Mouse (Mus musculus) cerebellum, adult 11 months (tissue): ENCODE measurements around the gene Tbx10.
"Not testable (repeated sequence)": the region's sequence is repeated elsewhere in the genome, so short reads cannot be mapped to it uniquely, and the experiment has no call there.

ENCODE experiments used
- DNase-seq: peaks from one replicate; pipeline ENCODE4 v3.0.0; 2022

Tbx10 gene

DNA sequence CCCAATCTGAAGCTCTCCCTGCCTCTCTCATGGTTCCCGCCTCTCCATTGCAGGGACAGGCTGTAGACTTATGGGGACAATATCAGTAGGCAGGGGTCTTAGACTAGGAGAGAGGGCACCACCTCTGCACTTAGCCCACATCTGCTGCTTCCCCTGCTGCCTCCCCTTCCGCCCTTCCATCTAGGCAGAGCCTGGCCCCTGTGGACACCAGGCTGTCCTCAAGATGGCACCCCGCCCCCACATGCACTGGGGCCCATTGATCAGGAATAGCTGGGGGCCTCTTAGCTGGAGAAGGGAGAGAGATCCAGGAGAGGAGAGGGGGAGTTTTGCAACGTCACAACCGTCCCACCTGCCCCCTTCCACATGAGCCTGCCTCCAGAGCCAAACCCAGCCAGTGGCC is at the start of gene Tbx10:
Gene Tbx10 (plus strand): TSS at position 337 of the 400 bp plus-strand sequence.
- no peak for DNase-seq

DNA sequence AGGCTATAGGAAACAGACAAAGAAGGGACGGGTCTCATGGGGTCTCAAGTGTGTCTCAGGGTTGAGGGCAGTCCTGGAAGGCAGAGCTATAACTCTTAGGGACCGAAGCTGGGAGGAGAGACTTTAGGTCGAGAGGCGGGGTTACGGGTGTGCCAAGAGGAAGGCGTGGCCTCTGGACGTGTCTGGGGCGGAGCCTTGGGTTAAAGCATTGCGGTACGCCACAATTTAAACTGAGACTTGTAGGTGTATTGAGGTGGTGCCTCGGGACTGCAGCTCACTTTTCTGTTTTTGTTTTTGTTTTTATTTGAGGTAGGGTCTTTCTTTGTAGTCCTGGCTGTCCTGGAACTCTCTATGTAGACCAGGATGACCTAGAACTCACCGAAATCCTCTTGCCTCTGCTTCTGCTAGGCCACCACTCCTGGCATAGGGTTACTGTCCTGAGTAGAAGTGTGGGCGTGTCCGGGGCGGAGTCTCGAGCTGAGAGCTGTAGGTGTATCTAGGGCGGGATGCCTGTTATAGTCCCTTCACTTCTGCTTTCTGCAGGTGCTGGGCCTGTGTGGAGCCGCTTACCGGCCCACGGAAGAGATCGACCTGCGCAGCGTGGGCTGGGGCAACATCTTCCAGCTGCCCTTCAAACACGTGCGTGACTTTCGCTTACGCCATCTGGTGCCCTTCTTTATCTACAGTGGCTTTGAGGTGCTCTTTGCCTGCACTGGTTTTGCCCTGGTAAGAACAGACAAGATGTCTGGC is 49.4 kb upstream of the Tbx10 start:
- DNase-seq = no peak

DNA sequence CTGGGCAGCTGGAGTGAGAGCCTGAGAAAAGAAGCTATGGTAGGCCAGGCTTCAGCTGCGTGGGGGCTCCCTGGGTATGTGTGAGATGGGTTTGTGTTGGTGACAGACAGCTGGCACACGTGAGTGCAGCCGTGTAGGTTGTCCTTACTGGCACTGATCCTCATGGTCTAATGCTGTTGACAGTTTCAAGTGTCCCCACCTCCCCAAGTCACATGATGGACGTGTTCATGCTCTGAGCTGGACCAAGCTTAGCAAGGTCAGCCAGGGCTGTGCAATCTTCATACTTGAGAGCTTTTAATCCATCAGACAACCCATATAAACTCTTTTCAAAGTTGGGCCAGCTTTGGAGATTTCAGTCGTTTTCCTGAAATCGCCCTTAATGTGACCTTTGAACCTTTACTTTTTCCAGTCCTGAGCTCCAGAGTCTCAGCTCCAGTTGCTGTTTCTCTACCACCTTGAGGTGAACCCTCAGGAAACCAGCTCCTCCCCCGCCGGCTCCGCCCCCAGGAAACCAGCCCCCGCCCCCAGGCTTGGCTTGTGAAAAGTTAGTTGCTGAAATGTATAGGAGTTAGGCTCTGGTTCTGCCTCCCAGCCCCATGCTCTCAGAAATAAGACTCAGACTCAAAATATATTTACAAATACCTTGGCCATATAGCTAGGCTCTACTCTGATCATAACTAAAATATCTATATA is 46.5 kb upstream of the Tbx10 start:
- DNase-seq = no peak

DNA sequence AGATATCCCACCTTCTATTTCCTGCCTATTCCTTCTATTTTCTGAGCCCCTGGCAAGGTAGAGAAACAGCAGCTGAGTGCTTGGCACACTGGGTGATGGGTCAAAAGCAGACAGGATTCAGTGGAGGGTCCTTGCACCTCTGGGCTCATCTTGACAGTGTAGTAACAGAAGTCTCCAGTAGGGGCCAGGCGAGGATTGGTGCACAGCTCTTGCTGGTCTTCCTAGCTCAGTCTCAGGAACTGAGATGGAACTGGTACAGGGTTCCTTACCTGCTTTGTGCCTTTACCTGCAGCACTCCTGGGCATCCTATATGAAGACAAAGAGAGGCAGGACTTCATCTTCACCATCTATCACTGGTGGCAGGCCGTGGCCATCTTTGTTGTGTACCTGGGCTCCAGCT is 45.8 kb upstream of the Tbx10 start:
- peak; percentile 51 for DNase-seq

DNA sequence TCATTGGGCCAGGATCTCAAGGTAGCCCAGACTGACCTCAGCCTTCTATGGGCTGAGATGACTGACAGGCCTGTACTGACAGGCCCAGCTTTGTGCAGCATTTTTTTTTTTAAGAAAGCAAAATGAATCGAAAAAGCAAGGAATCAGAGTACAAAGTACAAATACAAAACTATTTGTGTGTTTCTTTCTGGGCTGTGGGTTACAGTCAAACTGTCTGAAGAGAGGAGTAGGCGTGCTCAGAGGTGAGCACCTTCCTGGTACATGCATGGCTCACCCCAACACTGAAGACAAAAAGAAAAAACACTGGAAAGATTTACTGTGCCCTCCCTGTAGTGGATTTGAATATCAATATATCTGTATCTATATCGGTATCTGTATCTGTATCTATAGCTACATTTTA is 44.7 kb upstream of the Tbx10 start:
- DNase-seq = no peak

DNA sequence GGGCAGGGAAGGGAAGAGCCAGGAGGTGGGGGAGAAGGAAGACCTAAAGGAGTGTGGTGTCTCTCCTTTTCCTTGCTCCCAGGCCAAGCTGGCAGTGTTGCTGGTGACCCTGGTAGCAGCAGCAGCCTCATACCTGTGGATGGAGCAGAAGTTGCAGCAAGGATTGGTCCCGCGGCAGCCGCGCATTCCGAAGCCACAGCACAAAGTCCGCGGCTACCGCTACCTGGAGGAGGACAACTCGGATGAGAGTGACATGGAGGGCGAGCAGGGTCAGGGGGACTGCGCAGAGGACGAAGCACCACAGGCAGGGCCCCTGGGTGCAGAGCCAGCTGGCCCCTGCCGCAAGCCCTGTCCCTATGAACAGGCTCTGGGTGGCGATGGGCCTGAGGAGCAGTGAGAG is 44.0 kb upstream of the Tbx10 start:
- DNase-seq = no peak

DNA sequence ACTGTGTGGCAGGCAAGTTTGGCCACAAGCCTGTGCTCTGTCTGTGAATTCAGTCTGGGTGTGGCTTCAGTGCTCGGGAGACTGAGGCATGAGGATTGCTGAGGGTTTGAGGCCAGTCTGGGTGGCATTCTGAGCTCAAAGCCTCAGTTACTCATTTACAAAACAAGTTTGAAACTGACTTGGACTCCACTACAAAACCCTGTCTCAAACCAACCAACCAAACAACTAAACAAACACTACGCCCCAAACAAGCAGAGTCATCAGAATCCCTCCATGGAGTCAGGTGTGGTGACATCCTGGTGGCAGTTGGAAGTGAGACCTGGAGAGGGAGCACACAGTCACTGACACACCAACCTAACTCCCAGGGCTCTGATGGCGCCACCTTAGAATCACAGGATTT is 42.2 kb upstream of the Tbx10 start:
- DNase-seq = no peak

DNA sequence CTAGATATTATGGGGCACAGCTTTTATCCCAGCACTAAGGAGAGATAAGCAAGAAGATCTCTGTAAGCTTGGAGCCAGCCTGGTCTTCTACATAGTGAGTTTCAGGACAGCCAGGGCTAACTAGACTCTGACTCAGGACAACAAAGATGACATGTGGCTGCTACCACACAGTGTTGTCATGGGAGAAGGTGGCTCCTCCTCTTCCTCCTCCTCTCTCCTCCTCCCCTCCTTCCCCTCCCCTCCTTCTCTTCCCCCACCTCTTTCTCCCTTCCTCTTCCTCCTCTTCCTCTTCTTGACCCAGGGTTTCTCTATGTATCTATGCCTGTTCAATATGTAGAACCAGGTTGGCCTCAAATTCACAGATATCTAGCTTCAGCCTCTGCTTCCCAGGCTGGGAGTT is 41.1 kb upstream of the Tbx10 start:
- DNase-seq = no peak

DNA sequence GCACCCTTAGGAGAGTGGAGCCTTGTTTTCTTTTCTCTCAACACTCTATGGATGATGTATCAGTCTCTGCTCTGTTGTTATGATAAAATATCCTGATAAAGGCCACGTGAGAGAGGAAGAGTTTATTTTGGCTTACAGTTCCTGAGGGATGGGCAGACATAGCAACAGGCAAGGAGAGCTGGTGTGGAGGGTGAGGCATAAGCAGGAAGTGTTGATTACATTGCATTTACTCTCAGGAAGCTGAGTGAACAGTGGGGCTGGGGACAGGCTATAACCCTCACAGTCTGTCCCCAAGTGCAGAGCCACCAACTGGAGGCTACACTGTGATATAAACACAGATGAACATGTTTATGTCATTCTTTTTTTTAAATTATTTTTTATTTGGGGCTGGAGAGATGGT is 40.5 kb upstream of the Tbx10 start:
- no peak for DNase-seq

DNA sequence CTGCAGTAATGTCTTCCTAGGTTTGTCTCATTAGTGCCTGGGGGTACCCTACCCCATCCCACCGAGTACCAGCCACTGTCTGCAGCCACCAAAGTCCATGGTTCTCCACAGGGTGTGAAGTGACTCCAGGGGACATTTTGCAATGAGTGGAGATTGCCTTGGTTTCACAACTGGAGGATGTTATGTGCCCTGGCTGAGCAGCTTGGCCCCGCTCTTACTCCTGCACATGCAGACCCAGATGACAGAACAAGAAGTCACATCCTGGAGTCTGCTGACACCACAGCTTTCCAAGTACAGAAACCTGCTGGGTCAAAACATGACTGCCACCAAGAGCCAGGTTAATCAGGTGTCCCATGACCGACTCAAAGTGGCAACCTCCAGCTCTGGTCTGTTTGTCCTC is 37.5 kb upstream of the Tbx10 start:
- DNase-seq = no peak

DNA sequence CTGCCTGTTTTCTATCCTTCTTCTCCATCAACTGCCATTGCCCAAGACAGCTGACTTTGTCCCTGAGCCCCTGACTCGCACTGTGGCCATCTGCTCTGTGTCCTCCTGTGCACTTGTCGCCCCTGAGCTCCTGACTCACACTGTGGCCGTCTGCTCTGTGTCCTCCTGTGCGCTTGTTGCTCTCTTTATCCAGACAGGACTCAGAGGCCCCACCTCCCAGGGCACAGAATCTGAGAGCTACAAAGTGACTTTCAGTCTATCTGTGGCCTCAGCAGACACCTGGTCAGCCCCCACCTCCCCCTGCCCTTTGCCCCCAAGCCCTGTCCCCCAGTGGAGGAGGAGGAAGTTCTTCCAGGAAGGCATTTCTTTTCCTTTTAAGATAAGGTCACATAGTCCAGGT is 36.7 kb upstream of the Tbx10 start:
- no peak for DNase-seq

DNA sequence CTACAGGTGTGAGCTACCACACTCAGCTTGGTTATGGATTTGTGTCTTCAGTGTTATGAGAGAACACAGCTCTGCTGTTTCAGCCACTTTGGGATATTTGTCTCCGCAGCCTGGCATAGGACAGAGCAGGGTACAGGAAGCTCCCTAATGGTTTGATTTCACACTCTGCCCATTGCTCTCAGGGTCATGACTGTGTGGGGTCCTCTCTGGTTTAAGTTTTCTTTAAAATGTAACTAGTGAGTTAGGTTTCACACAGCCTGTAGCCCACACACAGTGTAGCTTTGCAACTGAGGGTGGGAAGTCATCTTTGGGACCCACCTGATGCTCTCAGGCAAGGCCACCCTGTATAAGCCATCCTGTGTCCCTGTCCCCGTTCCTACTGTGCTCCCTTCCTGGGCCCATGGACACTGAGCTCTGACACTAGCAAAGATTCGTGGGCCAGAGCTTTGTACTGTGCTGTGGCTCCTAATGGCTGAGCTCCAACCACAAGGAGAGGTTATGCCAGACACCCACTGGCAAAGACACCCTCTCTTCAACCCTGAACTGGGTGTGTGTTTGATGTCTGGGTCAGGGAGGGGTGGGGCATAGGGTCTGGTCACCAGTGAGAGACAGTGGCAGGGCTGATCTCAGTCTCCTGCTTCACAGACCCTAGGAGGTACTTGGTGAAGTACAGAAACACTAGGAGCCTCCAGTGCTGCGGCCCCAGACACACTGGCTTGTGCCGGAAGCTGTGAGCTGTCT is 35.1 kb upstream of the Tbx10 start:
- DNase-seq = not testable (repeated sequence)

DNA sequence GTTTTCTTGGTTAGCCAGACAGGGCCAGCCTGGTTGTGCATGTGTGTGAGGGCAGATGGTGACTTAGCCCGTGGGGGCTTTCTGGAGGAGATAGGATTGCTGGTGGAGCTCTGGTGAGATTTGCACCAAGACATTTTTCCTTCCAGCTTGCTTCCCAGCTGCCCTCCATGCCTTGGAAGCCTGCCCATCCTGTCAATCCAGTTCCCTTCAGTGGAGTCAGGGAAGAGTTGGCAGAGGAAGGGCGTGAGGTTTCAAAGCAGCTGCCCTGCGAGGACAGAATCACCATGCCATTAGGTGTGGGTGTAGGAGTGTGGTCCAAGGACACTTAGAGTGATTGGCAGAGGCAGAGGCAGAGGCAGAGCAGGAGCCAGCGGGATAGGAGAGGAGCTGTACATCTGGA is 34.1 kb upstream of the Tbx10 start, which contains the start of gene Aldh3b3:
Gene Aldh3b3 (plus strand): TSS at position 176 of the 400 bp plus-strand sequence.
- no peak for DNase-seq

DNA sequence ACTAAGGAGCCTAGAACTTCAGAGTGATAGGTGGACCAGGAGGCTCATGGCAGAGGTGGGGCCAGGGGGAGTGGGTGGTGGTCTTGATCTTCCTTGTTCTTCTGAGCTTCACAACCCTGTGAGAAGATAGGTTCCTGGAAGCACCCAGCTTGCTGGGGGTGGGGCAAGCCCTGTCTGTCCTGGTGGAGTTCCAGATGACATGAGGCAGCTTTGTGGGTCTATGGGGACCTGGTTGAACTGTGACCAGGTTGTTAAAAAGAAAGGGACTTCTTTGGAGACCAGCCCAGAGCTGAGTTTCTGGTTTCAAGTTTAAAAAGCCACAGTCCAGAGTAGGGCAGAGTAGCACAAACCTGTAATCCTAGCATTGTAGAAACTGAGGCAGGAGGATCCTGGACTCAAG is 33.5 kb upstream of the Tbx10 start:
- no peak for DNase-seq

DNA sequence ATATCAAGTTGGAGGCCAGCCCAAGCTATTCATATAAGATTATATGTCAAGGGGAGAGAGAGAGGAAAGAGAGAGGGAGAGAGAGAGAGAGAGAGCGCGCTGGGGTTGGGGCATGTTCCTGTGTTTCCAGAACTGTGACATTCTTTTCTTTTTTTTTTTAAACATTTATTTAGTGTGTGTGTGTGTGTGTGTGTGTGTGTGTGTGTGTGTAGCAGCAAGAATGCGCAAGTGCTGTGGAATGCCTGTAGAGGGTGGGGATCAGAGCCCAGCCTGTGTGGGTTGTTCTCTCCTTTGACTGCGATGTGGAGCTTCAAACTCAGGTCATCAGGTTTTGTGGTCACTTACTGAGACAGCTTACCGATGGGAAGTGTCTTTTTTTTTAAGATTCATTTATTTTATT is 32.3 kb upstream of the Tbx10 start:
- no peak for DNase-seq

DNA sequence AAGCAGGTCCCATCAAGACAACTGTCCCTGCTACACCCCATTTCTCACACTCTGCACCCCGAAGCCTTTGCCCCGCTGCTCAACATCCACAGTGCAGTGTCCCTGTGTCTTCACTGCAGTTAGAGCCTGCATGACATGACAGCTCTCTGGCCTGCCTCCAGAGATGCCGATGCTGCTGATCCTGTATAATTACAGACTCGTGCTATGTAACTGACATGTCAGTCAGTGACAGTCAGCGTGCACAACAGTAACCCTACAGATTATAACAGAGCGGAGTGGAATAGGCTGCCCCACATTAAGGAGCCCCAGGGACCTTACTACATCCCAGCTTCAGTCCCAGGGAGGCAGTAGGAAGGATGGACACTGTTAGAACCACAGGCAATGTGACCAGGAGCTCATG is 30.7 kb upstream of the Tbx10 start:
- not testable (repeated sequence) for DNase-seq

DNA sequence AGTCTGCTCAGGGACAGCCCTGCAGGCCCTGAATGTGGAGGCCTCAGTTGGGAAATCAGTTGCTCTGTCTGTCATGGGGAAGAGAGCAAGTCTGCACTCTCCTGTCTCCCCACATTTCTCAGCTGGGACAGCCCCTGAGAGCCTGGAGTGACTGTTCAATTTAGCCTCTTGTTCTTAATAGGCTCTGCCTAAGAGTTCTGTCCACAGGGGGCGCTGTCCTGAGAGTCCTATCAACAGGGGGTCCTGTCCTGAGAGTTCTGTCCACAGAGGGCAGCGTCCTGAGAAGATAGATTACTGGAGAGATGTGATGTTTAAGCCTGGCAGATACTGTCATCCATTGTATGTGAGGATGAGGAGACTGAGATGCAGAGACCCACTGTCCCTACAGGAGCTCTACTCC is 30.1 kb upstream of the Tbx10 start:
- DNase-seq = no peak

DNA sequence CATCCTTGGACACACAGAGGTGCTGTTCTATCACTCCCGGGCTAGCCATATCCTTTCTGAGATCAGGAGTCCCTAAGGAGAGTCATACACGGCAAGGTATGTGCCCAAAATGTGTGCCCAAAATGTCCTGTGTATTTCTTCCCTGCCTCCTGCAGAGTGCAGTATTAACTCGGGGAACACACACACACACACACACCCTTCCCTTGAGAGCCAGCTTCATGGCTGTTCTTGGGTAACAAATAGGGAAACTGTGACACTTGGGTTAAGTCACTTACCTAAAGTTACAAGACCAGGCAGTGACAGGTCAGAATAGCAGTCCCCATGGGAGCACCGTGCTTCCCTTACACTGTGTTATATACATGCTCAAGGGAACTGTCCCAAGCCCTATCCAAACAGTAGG is 28.5 kb upstream of the Tbx10 start:
- DNase-seq = no peak

DNA sequence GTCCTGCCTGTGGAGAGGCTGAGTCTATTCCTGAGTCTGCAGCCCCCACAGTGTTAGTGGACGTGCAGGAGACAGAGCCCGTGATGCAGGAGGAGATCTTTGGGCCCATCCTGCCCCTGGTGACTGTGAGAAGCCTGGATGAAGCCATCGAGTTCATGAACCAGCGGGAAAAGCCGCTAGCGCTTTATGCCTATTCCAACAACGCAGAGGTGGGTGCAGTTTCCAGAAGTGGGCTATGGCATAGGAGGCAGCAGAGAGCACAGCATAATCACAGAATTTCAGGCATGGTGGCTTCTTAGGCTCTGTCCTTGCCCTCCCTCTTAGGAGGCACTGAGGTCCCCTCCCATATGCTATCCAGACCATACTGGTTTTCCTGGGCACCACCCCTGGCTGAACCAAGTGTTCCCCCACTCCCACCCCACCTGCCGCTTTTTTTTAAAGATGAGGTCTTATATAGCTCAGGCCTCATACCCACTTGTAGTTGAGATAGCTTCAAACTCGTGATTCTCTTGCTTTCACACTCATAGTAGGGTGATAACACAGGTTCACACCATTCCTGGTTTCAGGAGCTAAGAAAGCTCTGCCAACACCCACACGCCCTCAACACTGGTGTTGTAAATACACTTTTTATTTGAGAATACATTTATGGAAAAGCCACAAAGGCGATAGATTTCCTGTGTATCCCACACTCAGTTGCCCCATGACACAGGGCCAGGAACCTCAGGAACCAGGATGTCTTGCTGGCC is 26.0 kb upstream of the Tbx10 start:
- no peak for DNase-seq

DNA sequence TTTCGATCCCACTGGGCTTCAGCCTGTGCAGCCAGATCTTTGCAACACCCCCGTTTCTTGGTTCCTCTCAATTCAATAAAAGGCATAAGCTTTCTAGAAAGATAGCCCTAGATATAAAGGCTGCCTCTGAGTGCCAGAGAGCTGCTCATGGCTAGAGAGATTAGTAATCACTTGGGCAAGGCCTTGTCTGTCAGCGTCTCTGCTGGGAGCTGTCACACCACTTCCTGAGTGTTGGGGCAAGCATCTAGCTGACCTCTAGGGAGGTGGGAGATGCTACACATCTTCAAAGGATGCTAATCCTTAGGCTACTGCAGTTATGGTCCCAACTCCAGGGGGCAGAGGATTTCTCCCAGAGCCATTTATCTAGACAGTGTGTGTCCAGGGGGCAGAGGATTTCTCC is 25.3 kb upstream of the Tbx10 start:
- DNase-seq = no peak

DNA sequence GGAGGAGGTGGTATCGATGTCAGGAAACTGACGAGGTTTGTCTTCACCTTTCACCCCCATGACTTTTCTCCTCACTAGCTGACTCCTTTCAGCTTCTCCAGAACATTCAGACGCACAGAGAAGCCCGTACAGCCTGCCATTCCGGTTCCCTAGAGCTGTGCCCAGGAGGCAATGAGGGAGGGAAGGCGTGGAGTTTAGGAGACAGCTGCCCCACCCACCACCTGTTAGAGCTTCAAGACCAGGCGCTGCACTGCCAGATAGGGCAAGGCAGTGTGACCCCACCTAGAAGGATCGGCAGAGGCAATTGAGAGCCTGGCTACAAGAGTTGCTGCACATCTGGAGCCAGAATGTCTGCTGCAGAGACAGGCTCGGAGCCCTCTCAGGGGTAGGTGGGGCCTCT is 20.3 kb upstream of the Tbx10 start, which contains the start of gene Aldh3b2:
Gene Aldh3b2 (plus strand): TSS at position 100 of the 400 bp plus-strand sequence.
- DNase-seq = no peak

DNA sequence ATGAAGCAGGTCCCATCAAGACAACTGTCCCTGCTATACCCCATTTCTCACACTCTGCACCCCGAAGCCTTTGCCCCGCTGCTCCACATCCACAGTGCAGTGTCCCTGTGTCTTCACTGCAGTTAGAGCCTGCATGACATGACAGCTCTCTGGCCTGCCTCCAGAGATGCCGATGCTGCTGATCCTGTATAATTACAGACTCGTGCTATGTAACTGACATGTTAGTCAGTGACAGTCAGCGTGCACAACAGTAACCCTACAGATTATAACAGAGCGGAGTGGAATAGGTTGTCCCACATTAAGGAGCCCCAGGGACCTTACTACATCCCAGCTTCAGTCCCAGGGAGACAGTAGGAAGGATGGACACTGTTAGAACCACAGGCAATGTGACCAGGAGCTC is 17.9 kb upstream of the Tbx10 start:
- not testable (repeated sequence) for DNase-seq

DNA sequence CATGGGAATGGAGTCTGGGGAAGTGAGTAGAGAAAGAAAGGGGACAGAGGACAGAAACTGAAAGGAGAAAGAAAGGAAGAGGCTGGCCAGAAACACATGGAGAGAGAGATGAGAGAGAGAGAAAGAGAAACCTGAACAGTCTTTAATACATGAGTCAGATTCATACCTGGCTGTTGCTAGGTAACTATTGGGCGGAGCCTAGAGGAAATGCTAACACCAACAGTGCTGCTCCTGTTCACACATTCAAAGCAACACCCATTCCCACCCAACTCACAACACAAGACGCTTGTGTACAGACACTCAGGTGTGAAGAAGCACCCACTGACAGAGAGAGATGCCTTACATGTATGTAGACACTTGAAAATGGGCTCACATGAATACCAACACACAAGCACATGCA is 16.7 kb upstream of the Tbx10 start:
- no peak for DNase-seq
